Mouse (Mus musculus) MEL (cell line): ENCODE results near the gene 2700049A03Rik. TPM values are rescaled to one million over a fixed set of nuclear protein-coding genes. Genes with fewer than 3 reads are reported as not detected.

Experiments
- DNase-seq: peaks from one replicate; pipeline ENCODE4 v3.0.0; 2011; ENCODE audit warnings: low read depth, low spot score
- H3K27ac ChIP-seq: 2 replicates; pipeline ENCODE4 v1.5.1; 2012; ENCODE audit warnings: low read depth, mild to moderate bottlenecking, control low read depth, low read length, moderate library complexity; ENCODE audit not compliant: control insufficient read depth
- H3K27me3 ChIP-seq, 2 experiments: fragments of 150-350 bp in 1 of 2; sonication (generic) in 1 of 2; 2 replicates each; pipeline ENCODE4 v1.6.1; 2012; ENCODE audit warnings: low read length in 2 of 2, mild to moderate bottlenecking in 2 of 2, improper control_type of control experiment in 1 of 2, moderate library complexity in 1 of 2; ENCODE audit not compliant: insufficient read depth in 2 of 2, control insufficient read depth in 1 of 2
- H3K36me3 ChIP-seq, 2 experiments: 2 replicates each; pipeline ENCODE4 v1.6.1; 2012 to 2014; ENCODE audit warnings: low read length in 2 of 2, improper control_type of control experiment in 1 of 2, inconsistent platforms in 1 of 2, mild to moderate bottlenecking in 1 of 2; ENCODE audit not compliant: insufficient read depth in 2 of 2, control insufficient read depth in 1 of 2
- H3K4me1 ChIP-seq, 2 experiments: fragments of 150-350 bp in 1 of 2; sonication (generic) in 1 of 2; 2 replicates each; pipeline ENCODE4 v1.6.1; 2012; ENCODE audit warnings: low read length in 2 of 2, improper control_type of control experiment in 1 of 2, mild to moderate bottlenecking in 1 of 2; ENCODE audit not compliant: insufficient read depth in 2 of 2, control insufficient read depth in 1 of 2
- H3K4me3 ChIP-seq, 2 experiments: fragments of 150-350 bp in 1 of 2; sonication (generic) in 1 of 2; 2 replicates each; pipeline ENCODE4 v1.5.1; 2012; ENCODE audit warnings: low read depth in 2 of 2, low read length in 2 of 2, mild to moderate bottlenecking in 2 of 2, moderate library complexity in 2 of 2, control low read depth in 1 of 2, improper control_type of control experiment in 1 of 2; ENCODE audit not compliant: control insufficient read depth in 1 of 2, insufficient read depth in 1 of 2
- H3K79me2 ChIP-seq: 2 replicates; pipeline ENCODE4 v1.6.1; 2012; ENCODE audit warnings: mild to moderate bottlenecking, low read length, moderate library complexity; ENCODE audit not compliant: control insufficient read depth, poor library complexity, insufficient read depth
- H3K9ac ChIP-seq: 2 replicates; pipeline ENCODE4 v1.6.1; 2012; ENCODE audit warnings: low read depth, mild to moderate bottlenecking, control low read depth, low read length, moderate library complexity; ENCODE audit not compliant: control insufficient read depth, poor library complexity, severe bottlenecking
- H3K9me3 ChIP-seq: fragments of 150-350 bp; sonication (generic); replicated peaks from 2 replicates; pipeline ENCODE4 v1.6.1; 2012; ENCODE audit warnings: mild to moderate bottlenecking, low read length, improper control_type of control experiment, moderate library complexity; ENCODE audit not compliant: insufficient read depth
- CTCF ChIP-seq, 3 experiments: IDR thresholded peaks in 2 of 3; conservative IDR thresholded peaks in 1 of 3; 2 replicates each; pipeline ENCODE4 v1.5.1; 2011 to 2012; ENCODE audit warnings: low read length in 3 of 3, low read depth in 2 of 3, mild to moderate bottlenecking in 2 of 3, improper control_type of control experiment in 1 of 3, inconsistent platforms in 1 of 3, mixed read lengths in 1 of 3, moderate library complexity in 1 of 3; ENCODE audit not compliant: control insufficient read depth in 1 of 3, insufficient read depth in 1 of 3, poor library complexity in 1 of 3, severe bottlenecking in 1 of 3
- ETS1 ChIP-seq: IDR thresholded peaks from 2 replicates; pipeline ENCODE4 v1.6.1; 2012; ENCODE audit warnings: low read depth, mild to moderate bottlenecking, inconsistent platforms, low read length, improper control_type of control experiment, moderate library complexity
- GABPA ChIP-seq: IDR thresholded peaks from 2 replicates; pipeline ENCODE4 v1.6.1; 2012; ENCODE audit warnings: low read depth, mild to moderate bottlenecking, inconsistent platforms, low read length, improper control_type of control experiment, moderate library complexity
- MAZ ChIP-seq: IDR thresholded peaks from 2 replicates; pipeline ENCODE4 v1.6.1; 2012; ENCODE audit warnings: low read depth, mild to moderate bottlenecking, inconsistent platforms, low read length, improper control_type of control experiment
- MEF2A ChIP-seq: IDR thresholded peaks from 2 replicates; pipeline ENCODE4 v1.6.1; 2014; ENCODE audit warnings: low read depth, mild to moderate bottlenecking, inconsistent platforms, low read length, improper control_type of control experiment; ENCODE audit not compliant: poor library complexity, insufficient replicate concordance, severe bottlenecking; ENCODE audit errors: extremely low read depth
- MYB ChIP-seq: IDR thresholded peaks from 2 replicates; pipeline ENCODE4 v1.6.1; 2011; ENCODE audit warnings: mild to moderate bottlenecking, low read depth, low read length, improper control_type of control experiment
- MYC ChIP-seq: IDR thresholded peaks from 2 replicates; pipeline ENCODE4 v1.6.1; 2011; ENCODE audit warnings: low read depth, mild to moderate bottlenecking, low read length, improper control_type of control experiment, moderate library complexity
- NELFE ChIP-seq: IDR thresholded peaks from 2 replicates; pipeline ENCODE4 v1.6.1; 2011; ENCODE audit warnings: low read depth, low read length, improper control_type of control experiment
- POLR2AphosphoS2 ChIP-seq: IDR thresholded peaks from 2 replicates; pipeline ENCODE4 v1.6.1; 2011; ENCODE audit warnings: low read length, improper control_type of control experiment
- RCOR1 ChIP-seq: IDR thresholded peaks from 2 replicates; pipeline ENCODE4 v1.6.1; 2012; ENCODE audit warnings: low read depth, mild to moderate bottlenecking, inconsistent platforms, low read length, improper control_type of control experiment
- SIN3A ChIP-seq: IDR thresholded peaks from 2 replicates; pipeline ENCODE4 v1.6.1; 2012; ENCODE audit warnings: low read length, improper control_type of control experiment, inconsistent platforms
- TAL1 ChIP-seq: IDR thresholded peaks from 2 replicates; pipeline ENCODE4 v1.6.1; 2012; ENCODE audit warnings: mild to moderate bottlenecking, inconsistent platforms, low read length, moderate library complexity, mixed read lengths
- TCF12 ChIP-seq: IDR thresholded peaks from 2 replicates; pipeline ENCODE4 v1.6.1; 2014; ENCODE audit warnings: low read depth, mild to moderate bottlenecking, inconsistent platforms, low read length, improper control_type of control experiment, moderate library complexity
- UBTF ChIP-seq: IDR thresholded peaks from 2 replicates; pipeline ENCODE4 v1.6.1; 2012; ENCODE audit warnings: low read depth, mild to moderate bottlenecking, inconsistent platforms, low read length, improper control_type of control experiment, moderate library complexity, borderline replicate concordance; ENCODE audit not compliant: insufficient read depth
- USF1 ChIP-seq: IDR thresholded peaks from 2 replicates; pipeline ENCODE4 v1.6.1; 2014; ENCODE audit warnings: low read depth, mild to moderate bottlenecking, inconsistent platforms, low read length, improper control_type of control experiment, moderate library complexity
- USF2 ChIP-seq, 2 experiments: IDR thresholded peaks; 2 replicates each; pipeline ENCODE4 v1.6.1; 2011 to 2012; ENCODE audit warnings: improper control_type of control experiment in 2 of 2, low read length in 2 of 2, borderline replicate concordance in 1 of 2, inconsistent platforms in 1 of 2, low read depth in 1 of 2, mild to moderate bottlenecking in 1 of 2; ENCODE audit not compliant: insufficient read depth in 1 of 2
- ZC3H11A ChIP-seq: IDR thresholded peaks from 2 replicates; pipeline ENCODE4 v1.6.1; 2012; ENCODE audit warnings: low read depth, mild to moderate bottlenecking, inconsistent platforms, low read length, improper control_type of control experiment
- ZKSCAN1 ChIP-seq: IDR thresholded peaks from 2 replicates; pipeline ENCODE4 v1.6.1; 2012; ENCODE audit warnings: low read depth, mild to moderate bottlenecking, inconsistent platforms, low read length, improper control_type of control experiment, moderate library complexity
- ZMIZ1 ChIP-seq: IDR thresholded peaks from 2 replicates; pipeline ENCODE4 v1.6.1; 2012; ENCODE audit warnings: low read depth, mild to moderate bottlenecking, inconsistent platforms, low read length, improper control_type of control experiment, moderate library complexity
- ZNF384 ChIP-seq: IDR thresholded peaks from 2 replicates; pipeline ENCODE4 v1.6.1; 2012; ENCODE audit warnings: low read depth, mild to moderate bottlenecking, inconsistent platforms, low read length, improper control_type of control experiment
- polyA plus RNA-seq, 2 experiments: library from polyadenylated mRNA; stranded (reverse) in 1 of 2; unstranded in 1 of 2; fragments of >175 nt in 1 of 2; fragments of >200 nt in 1 of 2; gene quantifications; 2 replicates each; pipeline versions ENCODE4 v1.2.1 to v1.2.4; 2012; ENCODE audit warnings: low replicate concordance in 2 of 2, low read depth in 1 of 2; ENCODE audit not compliant: insufficient read length in 2 of 2, insufficient read depth in 1 of 2, missing spikeins in 1 of 2
- total RNA-seq: library from RNA; depleted of rRNA; stranded (reverse); fragments of 300-350 nt; gene quantifications from 2 replicates; pipeline ENCODE4 v1.2.3, GENCODE M21; 2012

2700049A03Rik gene
- total and polyA plus RNA-seq, 3 experiments = 5.8 to 7.2 TPM; not detected in 1

DNA sequence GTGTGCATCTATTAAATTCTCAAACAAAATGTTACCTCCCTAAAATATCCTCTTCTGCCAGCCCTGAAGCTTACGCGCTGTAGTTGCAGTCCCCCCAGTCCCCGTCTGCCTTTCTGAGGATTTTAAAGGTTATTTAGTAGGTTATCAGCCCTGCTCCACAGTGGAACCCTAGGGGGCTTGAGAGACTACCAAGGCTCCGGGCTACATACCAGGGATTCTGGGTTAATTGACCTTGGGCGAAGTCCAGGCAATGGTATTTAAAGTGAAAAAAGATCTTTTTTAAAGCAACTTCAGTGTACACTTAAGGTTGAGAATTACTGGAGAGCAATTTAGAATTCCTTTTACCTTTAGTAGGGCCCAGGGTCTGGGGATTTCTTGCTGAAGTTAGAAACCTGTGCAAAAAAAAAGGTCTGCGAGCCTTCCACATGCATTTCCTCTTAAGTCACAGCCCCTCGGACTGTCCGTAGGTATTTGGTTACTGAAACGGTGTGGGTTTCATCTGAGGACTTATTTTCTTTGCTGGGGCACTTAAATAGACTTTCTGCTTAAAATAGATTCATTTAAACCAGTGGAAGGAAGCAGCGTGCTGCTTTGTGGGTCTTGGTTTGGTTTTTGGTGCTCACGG is 108.2 kb downstream of the 2700049A03Rik start:
- Histone ChIP-seq H3K36me3 (no peaks in the 10 kb centered on the region), H3K79me2 (no peaks in the 10 kb centered on the region), H3K27ac (no peak overlapping the region), H3K4me1 (no peaks in the 10 kb centered on the region), H3K27me3 (no peaks in the 10 kb centered on the region), H3K9ac (no peak overlapping the region), H3K4me3 (no peak overlapping the region), H3K9me3 (no peaks in the 10 kb centered on the region)
- DNase-seq = no peak
- TF ChIP-seq RCOR1 = no peak
- TF ChIP-seq ETS1 = no peak
- TF ChIP-seq USF1 = no peak
- TF ChIP-seq ZMIZ1 = no peak
- TF ChIP-seq MYB = no peak
- no peak for TF ChIP-seq MYC
- no peak for TF ChIP-seq UBTF

DNA sequence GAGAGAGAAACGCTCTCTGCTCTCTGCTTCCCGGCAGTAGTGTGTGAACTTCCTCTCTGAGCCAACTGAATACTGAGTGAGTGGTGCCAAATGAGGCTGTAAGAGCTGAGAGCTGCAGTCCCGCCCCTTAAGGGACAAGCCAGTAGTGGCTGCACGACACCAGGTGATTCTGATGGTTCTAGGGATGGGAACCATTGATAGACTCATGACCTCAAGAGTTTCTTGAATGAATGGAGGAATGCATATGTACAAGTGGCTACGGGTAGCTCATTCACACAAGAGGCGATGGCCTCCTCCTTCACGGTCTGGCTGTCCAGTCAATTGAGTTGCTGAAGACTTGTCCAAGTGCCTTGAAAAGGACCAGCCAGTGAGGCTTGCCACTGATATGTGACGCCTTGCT is 110.5 kb downstream of the 2700049A03Rik start:
- no peaks in the 10 kb centered on the region for H3K27me3 ChIP-seq
- no peak overlapping the region for H3K4me3 ChIP-seq
- H3K9me3 ChIP-seq = no peaks in the 10 kb centered on the region
- TF ChIP-seq SIN3A = no peak
- no peak for TF ChIP-seq NELFE
- TF ChIP-seq POLR2AphosphoS2 = no peak
- TF ChIP-seq TCF12 = no peak
- TF ChIP-seq MYB = no peak
- no peak for TF ChIP-seq ZC3H11A
- TF ChIP-seq ZMIZ1 = no peak
- TF ChIP-seq GABPA = no peak
- no peak for TF ChIP-seq ZKSCAN1
- TF ChIP-seq USF2 (IDR thresholded peaks at IDR 0.05; ENCODE audit: borderline replicate concordance in 1 of 2, insufficient read depth in 1 of 2, low read depth in 1 of 2, low read length in 2 of 2) = no peak
- TF ChIP-seq CTCF (IDR thresholded peaks at IDR 0.05 in 2 of 3, conservative IDR thresholded peaks at IDR 0.05 in 1 of 3; ENCODE audit: control insufficient read depth in 1 of 3, insufficient read depth in 1 of 3, low read depth in 2 of 3, low read length in 3 of 3, poor library complexity in 1 of 3, severe bottlenecking in 1 of 3) = no peak
- TF ChIP-seq MYC = no peak
- no peak for TF ChIP-seq MAZ
- TF ChIP-seq TAL1 = no peak
- no peak for TF ChIP-seq MEF2A
- no peak for TF ChIP-seq RCOR1
- no peak for TF ChIP-seq ZNF384
- no peaks in the 10 kb centered on the region for H3K79me2 ChIP-seq
- no peak overlapping the region for H3K9ac ChIP-seq
- no peak overlapping the region for H3K27ac ChIP-seq
- H3K36me3 ChIP-seq = no peaks in the 10 kb centered on the region
- H3K4me1 ChIP-seq = no peaks in the 10 kb centered on the region
- DNase-seq = no peak
